Mouse (Mus musculus): Measurements from ENCODE around the gene Hs3st1. TPM values are rescaled to one million over a fixed set of nuclear protein-coding genes. Genes with fewer than 3 reads are reported as not detected.

Hs3st1 gene
- polyA plus RNA-seq, 1 experiment, result 96.6 TPM

- no peak overlapping the region for H3K4me3 ChIP-seq (replicated peaks; ENCODE audit: insufficient read depth, low read depth, low read length)
- 88% methylated on average over 8 of the region's 8 CpGs for WGBS
- DNase-seq, result no peak
- H3K27ac ChIP-seq (ENCODE audit: insufficient read depth, low read length), result no peak overlapping the region
- TF ChIP-seq CTCF (IDR thresholded peaks at IDR 0.05; ENCODE audit: borderline replicate concordance, insufficient read depth, low read depth, low read length), result no peak
- TF ChIP-seq POLR2A (IDR thresholded peaks at IDR 0.05; ENCODE audit: borderline replicate concordance, insufficient read depth, low read length), result no peak
- H3K4me1 ChIP-seq (ENCODE audit: control insufficient read depth, insufficient read depth, low read length), result no peaks in the 10 kb centered on the region
- H3K27me3 ChIP-seq (ENCODE audit: control insufficient read depth, insufficient read depth, low read length), result no peaks in the 10 kb centered on the region
Measured at GRCm38 (mm10) chr5:39761682-39762456, 6.6 kb upstream of the Hs3st1 start.

GRCm38 (mm10) chr5:39758890-39759475 is 3.7 kb upstream of the Hs3st1 start:
- TF ChIP-seq POLR2A (IDR thresholded peaks at IDR 0.05; ENCODE audit: borderline replicate concordance, insufficient read depth, low read length), result no peak
- TF ChIP-seq CTCF (IDR thresholded peaks at IDR 0.05; ENCODE audit: borderline replicate concordance, insufficient read depth, low read depth, low read length), result no peak
- no peak overlapping the region for H3K27ac ChIP-seq (ENCODE audit: insufficient read depth, low read length)
- DNase-seq, result no peak
- H3K27me3 ChIP-seq (ENCODE audit: control insufficient read depth, insufficient read depth, low read length), result no peaks in the 10 kb centered on the region
- no peak overlapping the region for H3K4me3 ChIP-seq (replicated peaks; ENCODE audit: insufficient read depth, low read depth, low read length)
- no peaks in the 10 kb centered on the region for H3K4me1 ChIP-seq (ENCODE audit: control insufficient read depth, insufficient read depth, low read length)
- WGBS, result 87% methylated on average over 2 of the region's 2 CpGs

GRCm38 (mm10) chr5:39736843-39737242 is 18.4 kb downstream of the Hs3st1 start:
- WGBS, result 89% methylated on average over 2 of the region's 2 CpGs
- Histone ChIP-seq H3K4me3 (replicated peaks; ENCODE audit: insufficient read depth, low read depth, low read length) (no peak overlapping the region), H3K4me1 (ENCODE audit: control insufficient read depth, insufficient read depth, low read length) (no peaks in the 10 kb centered on the region), H3K27ac (ENCODE audit: insufficient read depth, low read length) (no peak overlapping the region), H3K27me3 (ENCODE audit: control insufficient read depth, insufficient read depth, low read length) (no peaks in the 10 kb centered on the region)
- no peak for DNase-seq
- no peak for TF ChIP-seq CTCF (IDR thresholded peaks at IDR 0.05; ENCODE audit: borderline replicate concordance, insufficient read depth, low read depth, low read length)
- no peak for TF ChIP-seq POLR2A (IDR thresholded peaks at IDR 0.05; ENCODE audit: borderline replicate concordance, insufficient read depth, low read length)

- no peaks in the 10 kb centered on the region for H3K27me3 ChIP-seq (ENCODE audit: control insufficient read depth, insufficient read depth, low read length)
- TF ChIP-seq POLR2A (IDR thresholded peaks at IDR 0.05; ENCODE audit: borderline replicate concordance, insufficient read depth, low read length) (no peak), CTCF (IDR thresholded peaks at IDR 0.05; ENCODE audit: borderline replicate concordance, insufficient read depth, low read depth, low read length) (no peak)
- DNase-seq, result no peak
- WGBS, result 72% methylated on average over 1 of the region's 1 CpGs
- H3K4me1 ChIP-seq (ENCODE audit: control insufficient read depth, insufficient read depth, low read length), result no peaks in the 10 kb centered on the region
- H3K4me3 ChIP-seq (replicated peaks; ENCODE audit: insufficient read depth, low read depth, low read length), result no peak overlapping the region
- no peak overlapping the region for H3K27ac ChIP-seq (ENCODE audit: insufficient read depth, low read length)
Measured at GRCm38 (mm10) chr5:39733750-39734443, 21.4 kb downstream of the Hs3st1 start.

GRCm38 (mm10) chr5:39733013-39733749 is 22.1 kb downstream of the Hs3st1 start:
- H3K4me1 ChIP-seq (ENCODE audit: control insufficient read depth, insufficient read depth, low read length), result no peaks in the 10 kb centered on the region
- DNase-seq, result no peak
- no peak overlapping the region for H3K4me3 ChIP-seq (replicated peaks; ENCODE audit: insufficient read depth, low read depth, low read length)
- TF ChIP-seq POLR2A (IDR thresholded peaks at IDR 0.05; ENCODE audit: borderline replicate concordance, insufficient read depth, low read length), result no peak
- TF ChIP-seq CTCF (IDR thresholded peaks at IDR 0.05; ENCODE audit: borderline replicate concordance, insufficient read depth, low read depth, low read length), result no peak
- no peaks in the 10 kb centered on the region for H3K27me3 ChIP-seq (ENCODE audit: control insufficient read depth, insufficient read depth, low read length)
- 74% methylated on average over 5 of the region's 5 CpGs for WGBS
- no peak overlapping the region for H3K27ac ChIP-seq (ENCODE audit: insufficient read depth, low read length)

- no peak overlapping the region for H3K4me3 ChIP-seq (replicated peaks; ENCODE audit: insufficient read depth, low read depth, low read length)
- no peaks in the 10 kb centered on the region for H3K27me3 ChIP-seq (ENCODE audit: control insufficient read depth, insufficient read depth, low read length)
- no peaks in the 10 kb centered on the region for H3K4me1 ChIP-seq (ENCODE audit: control insufficient read depth, insufficient read depth, low read length)
- no peak for DNase-seq
- 87% methylated on average over 13 of the region's 13 CpGs for WGBS
- TF ChIP-seq POLR2A (IDR thresholded peaks at IDR 0.05; ENCODE audit: borderline replicate concordance, insufficient read depth, low read length) (no peak), CTCF (IDR thresholded peaks at IDR 0.05; ENCODE audit: borderline replicate concordance, insufficient read depth, low read depth, low read length) (no peak)
- H3K27ac ChIP-seq (ENCODE audit: insufficient read depth, low read length), result no peak overlapping the region
Measured at GRCm38 (mm10) chr5:39715694-39716550, 39.4 kb downstream of the Hs3st1 start.

GRCm38 (mm10) chr5:39715193-39715592 is 40.1 kb downstream of the Hs3st1 start:
- WGBS, result 80% methylated on average over 5 of the region's 5 CpGs
- Histone ChIP-seq H3K27ac (ENCODE audit: insufficient read depth, low read length) (no peak overlapping the region), H3K4me3 (replicated peaks; ENCODE audit: insufficient read depth, low read depth, low read length) (no peak overlapping the region), H3K27me3 (ENCODE audit: control insufficient read depth, insufficient read depth, low read length) (no peaks in the 10 kb centered on the region), H3K4me1 (ENCODE audit: control insufficient read depth, insufficient read depth, low read length) (no peaks in the 10 kb centered on the region)
- TF ChIP-seq CTCF (IDR thresholded peaks at IDR 0.05; ENCODE audit: borderline replicate concordance, insufficient read depth, low read depth, low read length) (no peak), POLR2A (IDR thresholded peaks at IDR 0.05; ENCODE audit: borderline replicate concordance, insufficient read depth, low read length) (no peak)
- DNase-seq, result no peak

Measured in cerebellum, adult 2 months (tissue).